Mouse (Mus musculus) cerebellum, adult 2 months (tissue): Measurements from ENCODE around the gene Tent4b. TPM values are rescaled to one million over a fixed set of nuclear protein-coding genes. Genes with fewer than 3 reads are reported as not detected.

ENCODE experiments used
- DNase-seq, 2 experiments: peaks; one replicate each; pipeline ENCODE4 v3.0.0; 2021
- H3K27ac ChIP-seq: fragments of 200-500 bp; 2 replicates; pipeline ENCODE4 v1.5.1; 2012; ENCODE audit warnings: low read length, control low read depth, inconsistent platforms; ENCODE audit not compliant: insufficient read depth
- H3K27me3 ChIP-seq: fragments of 200-500 bp; 2 replicates; pipeline ENCODE4 v1.6.1; 2012; ENCODE audit warnings: inconsistent platforms, mild to moderate bottlenecking, low read length, moderate library complexity; ENCODE audit not compliant: control insufficient read depth, insufficient read depth
- H3K4me1 ChIP-seq: fragments of 200-500 bp; 2 replicates; pipeline ENCODE4 v1.6.1; 2011; ENCODE audit warnings: low read length; ENCODE audit not compliant: control insufficient read depth, insufficient read depth
- H3K4me3 ChIP-seq: fragments of 200-500 bp; replicated peaks from 2 replicates; pipeline ENCODE3; 2011; ENCODE audit warnings: mild to moderate bottlenecking, low read depth, low read length, control low read depth; ENCODE audit not compliant: insufficient read depth
- CTCF ChIP-seq: fragments of 200-500 bp; IDR thresholded peaks from 2 replicates; pipeline ENCODE4 v1.5.1; 2011; ENCODE audit warnings: low read depth, mild to moderate bottlenecking, control low read depth, low read length, moderate library complexity, borderline replicate concordance; ENCODE audit not compliant: insufficient read depth
- POLR2A ChIP-seq: fragments of 200-500 bp; IDR thresholded peaks from 2 replicates; pipeline ENCODE4 v1.6.1; 2011; ENCODE audit warnings: low read length, control low read depth, borderline replicate concordance; ENCODE audit not compliant: insufficient read depth
- WGBS: fragments of 180-500 bp; shearing (Covaris S2); methylation state at CpG from one replicate; pipeline ENCODE4 v1.1.7; 2018; 5-methylcytosine and 5-hydroxymethylcytosine counted together
- polyA plus RNA-seq: library from polyadenylated mRNA; depleted of rRNA; stranded (reverse); fragments of >200 nt; gene quantifications from 2 replicates; pipeline ENCODE4 v1.2.3, GENCODE M21; 2012; rRNA removed

Tent4b gene
- polyA plus RNA-seq, 1 experiment = 27.8 TPM

- Histone ChIP-seq H3K4me3 (no peak overlapping the region), H3K27ac (no peak overlapping the region), H3K27me3 (no peaks in the 10 kb centered on the region), H3K4me1 (peaks cover 12% of the 10 kb centered on the region)
- 67% methylated on average over 15 of the region's 15 CpGs for WGBS
- TF ChIP-seq CTCF (no peak), POLR2A (no peak)
- no peak for DNase-seq
Observed at GRCm38 (mm10) chr8:88301589-88302437, 102.8 kb downstream of the Tent4b start.

- Histone ChIP-seq H3K27me3 (no peaks in the 10 kb centered on the region), H3K4me1 (no peaks in the 10 kb centered on the region; the same call in 1 of the 2 replicates), H3K27ac (no peak overlapping the region), H3K4me3 (no peak overlapping the region)
- TF ChIP-seq CTCF (no peak), POLR2A (no peak)
- 97% methylated on average over 4 of the region's 4 CpGs for WGBS
- no peak for DNase-seq
Observed at GRCm38 (mm10) chr8:88305814-88306213, 106.8 kb downstream of the Tent4b start.

- DNase-seq = no peak
- no peak overlapping the region for H3K27ac ChIP-seq
- TF ChIP-seq CTCF = no peak
- no peak for TF ChIP-seq POLR2A
- no peak overlapping the region for H3K4me3 ChIP-seq
- 78% methylated on average over 14 of the region's 14 CpGs for WGBS
- no peaks in the 10 kb centered on the region; the same call in 1 of the 2 replicates for H3K4me1 ChIP-seq
- H3K27me3 ChIP-seq = no peaks in the 10 kb centered on the region
Observed at GRCm38 (mm10) chr8:88306511-88306910, 107.5 kb downstream of the Tent4b start.

- no peak overlapping the region for H3K4me3 ChIP-seq
- 76% methylated on average over 4 of the region's 4 CpGs for WGBS
- H3K4me1 ChIP-seq = peaks cover under 1% of the 10 kb centered on the region
- H3K27ac ChIP-seq = no peak overlapping the region
- TF ChIP-seq POLR2A (no peak), CTCF (no peak)
- H3K27me3 ChIP-seq = no peaks in the 10 kb centered on the region
- no peak for DNase-seq
Observed at GRCm38 (mm10) chr8:88307736-88308135, 108.7 kb downstream of the Tent4b start.

Other genes starting within 250 kb of the Tent4b start
- 38.1 and 40.1 TPM in 2 replicates for gene Zfp423, start 239.6 kb upstream of the Tent4b start, polyA plus RNA-seq
- gene Cnep1r1, start 80.4 kb upstream of the Tent4b start, polyA plus RNA-seq = 47.3 and 48.3 TPM in 2 replicates
- gene Heatr3, start 61.4 kb upstream of the Tent4b start, polyA plus RNA-seq = 40.0 and 45.2 TPM in 2 replicates
- gene Adcy7, start 73.2 kb downstream of the Tent4b start, polyA plus RNA-seq = 3.9 and 5.4 TPM in 2 replicates
- 69.8 and 70.0 TPM in 2 replicates for gene Brd7, start 163.0 kb downstream of the Tent4b start, polyA plus RNA-seq